Mouse (Mus musculus) forelimb bud, embryonic 11.5 days (tissue): Measurements from ENCODE around the gene Rnf224.
A peak's percentile ranks its signal among the peaks of the same experiment; 100 is the strongest.

ENCODE experiments used
- DNase-seq: peaks from one replicate; pipeline ENCODE4 v3.0.0-alpha.2; 2012; ENCODE audit warnings: low read depth, low spot score

Gene Rnf224

GRCm38 (mm10) chr2:25195211-25196156, 41.1 kb downstream of the Rnf224 start:
- no peak for DNase-seq

DNA sequence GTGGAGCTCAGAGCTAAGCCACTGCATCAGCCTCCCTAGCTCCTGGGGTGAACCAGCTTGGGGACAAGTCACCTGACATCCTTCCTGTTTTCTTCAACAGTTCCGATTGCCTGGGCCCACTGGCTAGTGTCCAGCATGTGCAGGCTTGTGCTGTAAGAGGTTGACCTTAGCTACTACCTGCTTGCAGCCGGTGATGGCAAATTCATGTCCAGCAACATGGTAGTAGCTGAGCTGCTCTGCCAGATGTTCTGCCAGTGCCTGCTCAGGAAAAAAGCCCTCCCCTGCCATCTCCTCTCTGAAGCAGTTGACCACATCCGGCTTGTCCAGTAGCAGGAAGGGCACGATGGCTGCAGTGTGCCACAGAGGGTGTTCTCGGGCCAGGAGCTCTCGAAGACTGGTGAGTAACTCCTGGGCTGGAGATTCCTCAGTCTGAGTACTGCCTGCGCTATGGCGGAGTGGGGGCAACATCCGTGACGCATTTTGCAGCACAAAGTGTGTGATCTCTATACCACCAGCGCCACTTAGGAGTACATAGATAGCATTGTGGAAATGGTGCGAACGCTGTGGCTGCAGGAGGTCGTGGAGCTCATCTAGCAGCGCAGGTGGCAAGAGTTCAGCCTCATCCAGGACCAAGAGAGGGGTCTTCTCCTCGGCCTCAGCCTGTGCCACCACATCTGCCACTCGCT, 42.0 kb downstream of the Rnf224 start:
- DNase-seq, result no peak

DNA sequence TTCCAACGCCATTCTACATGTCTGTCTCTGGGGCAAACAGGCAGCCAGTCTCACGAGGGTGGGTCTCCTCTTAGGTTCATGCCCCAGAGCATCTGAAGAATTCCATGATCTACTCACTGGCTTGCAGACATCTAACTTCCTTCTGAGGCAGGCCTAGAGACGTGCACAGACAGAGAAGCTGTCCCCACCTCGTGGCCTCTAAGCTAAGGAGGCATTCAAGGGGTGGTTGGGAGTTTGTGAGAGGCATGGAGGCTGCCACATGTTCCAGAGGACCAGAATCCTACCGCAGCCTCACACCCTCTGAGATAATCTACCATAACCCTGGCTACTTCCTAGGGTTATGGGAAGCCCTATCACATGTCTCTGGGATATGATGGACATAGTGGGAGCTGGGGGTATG, 42.6 kb downstream of the Rnf224 start:
- no peak for DNase-seq

GRCm38 (mm10) chr2:25193330-25193770, 43.2 kb downstream of the Rnf224 start:
- DNase-seq, result peak; percentile 88

GRCm38 (mm10) chr2:25187841-25188240, 48.7 kb downstream of the Rnf224 start:
- no peak for DNase-seq

DNA sequence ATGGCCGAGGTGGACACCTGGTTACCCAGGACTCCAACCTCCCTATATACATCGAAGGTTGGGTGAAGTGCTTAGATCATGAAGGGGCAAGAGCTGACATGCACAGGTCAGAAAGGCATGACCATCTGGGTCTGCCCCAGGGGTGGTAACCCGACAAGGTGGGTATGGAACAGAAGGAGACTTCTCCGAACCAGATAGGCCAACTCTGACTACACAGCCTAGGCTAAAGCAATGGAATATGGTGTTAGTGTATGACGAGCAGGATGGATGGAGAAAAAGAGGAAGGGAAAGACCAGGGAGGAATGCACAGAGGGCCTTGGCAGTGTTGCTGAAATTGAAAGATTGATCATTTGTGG, 50.0 kb downstream of the Rnf224 start:
- no peak for DNase-seq

- DNase-seq, result peak; percentile 64
Measured at GRCm38 (mm10) chr2:25185625-25186574, 50.7 kb downstream of the Rnf224 start.

DNA sequence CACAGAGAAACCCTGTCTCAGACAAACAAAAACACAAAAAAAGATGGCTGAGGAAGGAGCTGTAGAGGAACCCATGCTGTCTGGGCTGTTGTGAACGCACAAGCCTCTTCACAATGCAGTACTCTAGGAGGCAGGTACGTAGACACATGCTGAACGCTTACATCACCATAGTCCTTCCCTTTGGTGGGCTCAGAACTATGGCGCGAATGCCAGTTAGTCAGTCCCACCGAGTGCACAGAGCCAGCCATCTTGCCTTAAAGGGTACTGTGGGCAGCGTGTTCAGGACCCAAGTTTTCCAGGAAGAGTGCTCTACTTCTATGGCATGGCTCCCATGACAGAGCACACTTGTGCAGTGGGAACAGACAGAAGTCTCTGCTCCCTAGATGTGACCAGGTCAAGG, 52.1 kb downstream of the Rnf224 start:
- no peak for DNase-seq
